Mouse (Mus musculus): Measurements from ENCODE around the gene Wfdc13. TPM values are rescaled to one million over a fixed set of nuclear protein-coding genes. Genes with fewer than 3 reads are reported as not detected.
"Not testable (repeated sequence)": the region's sequence is repeated elsewhere in the genome, so short reads cannot be mapped to it uniquely, and the experiment has no call there.

The Wfdc13 gene
- polyA plus RNA-seq, 1 experiment from 2014 or later: not detected

- Histone ChIP-seq H3K27me3 (ENCODE audit: insufficient read depth, low read length) (no peaks in the 10 kb centered on the region), H3K27ac (ENCODE audit: low read depth) (no peak overlapping the region), H3K4me2 (no peak overlapping the region), H3K9me3 (ENCODE audit: low read depth, low read length) (no peaks in the 10 kb centered on the region), H3K36me3 (ENCODE audit: insufficient read depth) (no peaks in the 10 kb centered on the region), H3K9ac (no peak overlapping the region), H3K4me3 (ENCODE audit: low read depth, low read length) (no peak overlapping the region), H3K4me1 (ENCODE audit: insufficient read depth) (peaks cover 5% of the 10 kb centered on the region; the same call in 1 of the 2 replicates)
- ATAC-seq (ENCODE audit: insufficient read depth): no peak
- no peak for DNase-seq
- WGBS: 19% methylated on average over 3 of the region's 3 CpGs
- TF ChIP-seq CTCF (IDR thresholded peaks at IDR 0.05; ENCODE audit: low read depth): no peak
These were observed 5.0 kb upstream of the Wfdc13 start for GRCm38 (mm10) chr2:164679906-164680305.

- no peak for TF ChIP-seq CTCF (IDR thresholded peaks at IDR 0.05; ENCODE audit: low read depth)
- WGBS: 73% methylated on average over 4 of the region's 4 CpGs
- DNase-seq (no peak), ATAC-seq (ENCODE audit: insufficient read depth) (no peak)
- Histone ChIP-seq H3K27me3 (ENCODE audit: insufficient read depth, low read length) (no peaks in the 10 kb centered on the region), H3K9me3 (ENCODE audit: low read depth, low read length) (no peaks in the 10 kb centered on the region), H3K9ac (no peak within 1 kb of the TSS), H3K36me3 (ENCODE audit: insufficient read depth) (no peaks in the 10 kb centered on the region), H3K4me1 (ENCODE audit: insufficient read depth) (no peaks in the 10 kb centered on the region), H3K4me3 (ENCODE audit: low read depth, low read length) (no peak within 1 kb of the TSS), H3K4me2 (no peak within 1 kb of the TSS), H3K27ac (ENCODE audit: low read depth) (no peak within 1 kb of the TSS)
These were observed 13.3 kb downstream of the Wfdc13 start, which contains the start of gene Spint4 for GRCm38 (mm10) chr2:164698201-164698600. Spint4 (plus strand) TSS chr2:164698501.

- Histone ChIP-seq H3K9ac (no peak overlapping the region), H3K36me3 (ENCODE audit: insufficient read depth) (no peaks in the 10 kb centered on the region), H3K4me3 (ENCODE audit: low read depth, low read length) (no peak overlapping the region), H3K27me3 (ENCODE audit: insufficient read depth, low read length) (no peaks in the 10 kb centered on the region), H3K4me2 (no peak overlapping the region), H3K4me1 (ENCODE audit: insufficient read depth) (no peaks in the 10 kb centered on the region), H3K27ac (ENCODE audit: low read depth) (no peak overlapping the region), H3K9me3 (ENCODE audit: low read depth, low read length) (no peaks in the 10 kb centered on the region)
- 59% methylated on average over 5 of the region's 5 CpGs for WGBS
- ATAC-seq (ENCODE audit: insufficient read depth): no peak
- no peak for TF ChIP-seq CTCF (IDR thresholded peaks at IDR 0.05; ENCODE audit: low read depth)
- DNase-seq: no peak
These were observed 16.1 kb downstream of the Wfdc13 start for GRCm38 (mm10) chr2:164700959-164701358.

GRCm38 (mm10) chr2:164701761-164702160 is 16.9 kb downstream of the Wfdc13 start:
- DNase-seq (no peak), ATAC-seq (ENCODE audit: insufficient read depth) (no peak)
- Histone ChIP-seq H3K9me3 (ENCODE audit: low read depth, low read length) (no peaks in the 10 kb centered on the region), H3K27me3 (ENCODE audit: insufficient read depth, low read length) (no peaks in the 10 kb centered on the region), H3K4me2 (no peak overlapping the region), H3K4me1 (ENCODE audit: insufficient read depth) (no peaks in the 10 kb centered on the region), H3K4me3 (ENCODE audit: low read depth, low read length) (no peak overlapping the region), H3K27ac (ENCODE audit: low read depth) (no peak overlapping the region), H3K9ac (no peak overlapping the region), H3K36me3 (ENCODE audit: insufficient read depth) (no peaks in the 10 kb centered on the region)
- 86% methylated on average over 5 of the region's 5 CpGs for WGBS
- no peak for TF ChIP-seq CTCF (IDR thresholded peaks at IDR 0.05; ENCODE audit: low read depth)

- Histone ChIP-seq H3K9ac (no peak overlapping the region), H3K36me3 (ENCODE audit: insufficient read depth) (no peaks in the 10 kb centered on the region), H3K4me2 (no peak overlapping the region), H3K27ac (ENCODE audit: low read depth) (no peak overlapping the region), H3K4me1 (ENCODE audit: insufficient read depth) (no peaks in the 10 kb centered on the region), H3K4me3 (ENCODE audit: low read depth, low read length) (no peak overlapping the region), H3K9me3 (ENCODE audit: low read depth, low read length) (no peaks in the 10 kb centered on the region), H3K27me3 (ENCODE audit: insufficient read depth, low read length) (no peaks in the 10 kb centered on the region)
- no peak for ATAC-seq (ENCODE audit: insufficient read depth)
- DNase-seq: no peak
- no peak for TF ChIP-seq CTCF (IDR thresholded peaks at IDR 0.05; ENCODE audit: low read depth)
- WGBS: 76% methylated on average over 5 of the region's 5 CpGs
These were observed 19.3 kb downstream of the Wfdc13 start for GRCm38 (mm10) chr2:164704235-164704634.

- H3K36me3 ChIP-seq (ENCODE audit: insufficient read depth): no peaks in the 10 kb centered on the region
- no peak for TF ChIP-seq CTCF (IDR thresholded peaks at IDR 0.05; ENCODE audit: low read depth)
- H3K4me2 ChIP-seq: no peak overlapping the region
- ATAC-seq (ENCODE audit: insufficient read depth): no peak
- no peaks in the 10 kb centered on the region for H3K4me1 ChIP-seq (ENCODE audit: insufficient read depth)
- DNase-seq: no peak
- no peak overlapping the region for H3K4me3 ChIP-seq (ENCODE audit: low read depth, low read length)
- 87% methylated on average over 6 of the region's 6 CpGs for WGBS
- no peaks in the 10 kb centered on the region for H3K9me3 ChIP-seq (ENCODE audit: low read depth, low read length)
- no peak overlapping the region for H3K9ac ChIP-seq
- H3K27ac ChIP-seq (ENCODE audit: low read depth): no peak overlapping the region
- H3K27me3 ChIP-seq (ENCODE audit: insufficient read depth, low read length): no peaks in the 10 kb centered on the region
These were observed 20.4 kb downstream of the Wfdc13 start for GRCm38 (mm10) chr2:164705328-164705727.

- no peaks in the 10 kb centered on the region for H3K9me3 ChIP-seq (ENCODE audit: low read depth, low read length)
- no peak overlapping the region for H3K4me3 ChIP-seq (ENCODE audit: low read depth, low read length)
- H3K9ac ChIP-seq: no peak overlapping the region
- WGBS: 81% methylated on average over 14 of the region's 14 CpGs
- no peaks in the 10 kb centered on the region for H3K27me3 ChIP-seq (ENCODE audit: insufficient read depth, low read length)
- H3K4me2 ChIP-seq: no peak overlapping the region
- no peaks in the 10 kb centered on the region for H3K36me3 ChIP-seq (ENCODE audit: insufficient read depth)
- no peak for DNase-seq
- no peak overlapping the region for H3K27ac ChIP-seq (ENCODE audit: low read depth)
- H3K4me1 ChIP-seq (ENCODE audit: insufficient read depth): no peaks in the 10 kb centered on the region
- ATAC-seq (ENCODE audit: insufficient read depth): no peak
- TF ChIP-seq CTCF (IDR thresholded peaks at IDR 0.05; ENCODE audit: low read depth): no peak
These were observed 21.1 kb downstream of the Wfdc13 start for GRCm38 (mm10) chr2:164705991-164706390.

GRCm38 (mm10) chr2:164715005-164715404 is 30.1 kb downstream of the Wfdc13 start, which contains the start of gene Spint5:
Spint5 (plus strand) TSS chr2:164715305.
- Histone ChIP-seq H3K4me1 (ENCODE audit: insufficient read depth) (no peaks in the 10 kb centered on the region), H3K9ac (no peak within 1 kb of the TSS), H3K27me3 (ENCODE audit: insufficient read depth, low read length) (no peaks in the 10 kb centered on the region), H3K4me3 (ENCODE audit: low read depth, low read length) (no peak within 1 kb of the TSS), H3K4me2 (no peak within 1 kb of the TSS), H3K36me3 (ENCODE audit: insufficient read depth) (no peaks in the 10 kb centered on the region), H3K9me3 (ENCODE audit: low read depth, low read length) (no peaks in the 10 kb centered on the region), H3K27ac (ENCODE audit: low read depth) (no peak within 1 kb of the TSS)
- TF ChIP-seq CTCF (IDR thresholded peaks at IDR 0.05; ENCODE audit: low read depth): no peak
- ATAC-seq (ENCODE audit: insufficient read depth) (no peak), DNase-seq (no peak)
- WGBS: 74% methylated on average over 6 of the region's 6 CpGs

- H3K4me1 ChIP-seq (ENCODE audit: insufficient read depth); ATAC-seq (ENCODE audit: insufficient read depth); H3K9ac ChIP-seq; H3K36me3 ChIP-seq (ENCODE audit: insufficient read depth); H3K9me3 ChIP-seq (ENCODE audit: low read depth, low read length); H3K27me3 ChIP-seq (ENCODE audit: insufficient read depth, low read length); H3K27ac ChIP-seq (ENCODE audit: low read depth); H3K4me3 ChIP-seq (ENCODE audit: low read depth, low read length); DNase-seq; H3K4me2 ChIP-seq: not testable (repeated sequence)
- 86% methylated on average over 20 of the region's 23 CpGs for WGBS
These were observed 31.4 kb downstream of the Wfdc13 start for GRCm38 (mm10) chr2:164716194-164716786.

Measured in lung, embryonic 14.5 days (tissue).